Mouse (Mus musculus) sigmoid colon, adult 10 weeks (tissue): Measurements from ENCODE around the gene Mbtd1. TPM values are rescaled to one million over a fixed set of nuclear protein-coding genes. Genes with fewer than 3 reads are reported as not detected.

ENCODE experiments used
- polyA plus RNA-seq: library from polyadenylated mRNA; stranded (reverse); fragments of 350-450 nt; fragmentation: Illumina TruSeq; extraction: RNeasy Lipid Tissue Mini Kit (QIAGEN cat#74804); gene quantifications from one replicate; pipeline ENCODE4 v1.2.3, GENCODE M21; 2014; ENCODE audit warnings: low read depth, low replicate concordance

The Mbtd1 gene
- polyA plus RNA-seq, result 76.6 TPM

GRCm38 (mm10) chr11:93885572-93886410 is at the start of gene Mbtd1, which contains the start of gene Utp18:
Mbtd1 (plus strand) TSS chr11:93885852.
Utp18 (minus strand) TSS chr11:93885766.

DNA sequence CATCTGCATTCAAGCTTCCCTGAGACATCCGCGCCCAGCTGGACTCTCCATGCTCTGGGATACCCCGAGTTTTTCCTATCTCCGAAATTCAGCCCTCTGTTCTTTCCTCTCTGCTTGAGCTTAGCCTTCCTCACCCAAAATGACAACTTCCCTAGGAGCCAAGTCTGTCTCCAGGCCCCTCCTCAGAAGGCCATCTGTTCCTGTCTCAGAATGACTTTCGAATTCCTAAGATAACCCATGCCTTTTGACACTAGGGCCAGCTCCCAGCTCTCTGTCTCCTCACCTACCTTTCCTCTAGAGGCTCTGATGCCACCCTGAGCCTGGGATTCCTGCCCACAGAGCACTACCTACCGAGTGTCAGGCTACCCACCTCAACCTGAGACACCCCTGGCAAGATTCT is 70.5 kb downstream of the Mbtd1 start, which contains the start of gene Nme2:
Gene Nme2 (minus strand): TSS at position 101 of the 400 bp plus-strand sequence.

DNA sequence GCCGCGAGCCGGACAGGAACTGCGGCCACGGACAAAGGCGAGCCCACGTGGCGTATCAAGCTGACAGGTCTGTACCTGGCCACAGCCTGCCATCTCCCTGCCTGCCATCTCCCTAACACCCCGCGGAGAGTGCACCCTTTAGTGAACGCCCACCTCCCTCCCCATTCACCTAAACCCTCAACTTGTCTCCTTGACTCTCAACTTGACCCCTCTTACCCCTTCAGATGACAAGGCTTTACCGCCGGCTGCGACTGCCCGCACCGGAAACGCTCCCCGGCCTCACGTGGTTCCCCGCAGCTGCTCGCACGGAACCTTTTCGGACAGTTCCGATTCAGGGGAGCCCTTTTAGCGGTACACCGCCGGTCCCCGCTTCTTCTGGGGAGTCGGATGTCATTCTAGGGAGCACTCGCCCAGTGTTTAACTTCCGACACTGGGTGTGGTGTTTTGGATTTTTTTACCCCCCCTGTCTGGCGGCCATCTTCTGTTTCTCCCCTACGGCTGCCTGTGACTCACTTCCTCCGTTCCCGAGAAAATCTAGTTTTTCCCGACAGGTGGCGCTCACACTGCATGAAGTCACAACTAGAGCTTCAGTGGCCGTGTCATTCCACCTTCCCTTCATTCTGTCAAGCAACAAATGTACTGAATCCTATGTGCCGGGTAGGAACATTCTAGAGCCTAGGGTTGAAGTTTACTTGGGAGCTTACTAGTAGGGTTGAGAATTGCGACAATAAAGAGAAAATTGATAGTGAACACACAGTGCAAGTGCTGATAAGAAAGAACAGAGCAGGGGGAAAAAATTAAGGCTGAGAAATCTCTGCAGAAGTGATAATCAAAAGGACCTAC is 82.6 kb downstream of the Mbtd1 start, which contains the start of the genes Gm20390 and Nme1:
Gene Gm20390 (minus strand): TSS at position 289 of the 843 bp plus-strand sequence.
Gene Nme1 (minus strand): TSS at position 517 of the 843 bp plus-strand sequence.

GRCm38 (mm10) chr11:93995720-93996305 is 110.2 kb downstream of the Mbtd1 start, which contains the start of gene Spag9:
Spag9 (plus strand) TSS chr11:93996091.

Other genes with a start within 250 kb of the Mbtd1 start
- gene Utp18, start 86 bp upstream of the Mbtd1 start, polyA plus RNA-seq, result 38.7 TPM
- 74.3 TPM for gene Nme2, start 70.4 kb downstream of the Mbtd1 start, polyA plus RNA-seq
- not detected for gene Gm20390, start 82.4 kb downstream of the Mbtd1 start, polyA plus RNA-seq
- 7.1 TPM for gene Nme1, start 82.7 kb downstream of the Mbtd1 start, polyA plus RNA-seq
- 133 TPM for gene Spag9, start 110.2 kb downstream of the Mbtd1 start, polyA plus RNA-seq